24 mouse cellular contexts compared by ENCODE assay signal in genomic region chr16:21781895-21782294, GRCm38 (mm10). TPM values are rescaled to one million over a fixed set of nuclear protein-coding genes. Genes with fewer than 3 reads are reported as not detected.
"Had no signal": no experiment of that assay in that cellular context is flagged by ENCODE, and none has a peak within 500 bp of the region (broad histone marks: within the 10 kb centered on the region; RNA-seq: fewer than 3 reads in every experiment).

No protein-coding gene starts in this region.

- H3K4me1 ChIP-seq: hindbrain, embryonic 13.5 days; kidney, embryonic 15.5 days; limb, embryonic 13.5 days; limb, embryonic 15.5 days had no signal

- H3K4me3 ChIP-seq: heart, adult 2 months; heart, embryonic 13.5 days; heart, embryonic 15.5 days; hindbrain, embryonic 13.5 days; hindbrain, embryonic 15.5 days; kidney, embryonic 15.5 days; limb, embryonic 13.5 days; limb, embryonic 15.5 days had no signal

- DNase-seq: forebrain, postnatal 0 days; gastrocnemius, postnatal 14 days; gastrocnemius, postnatal 36 days; heart, adult 11 months; heart, adult 2 months; heart, postnatal 14 days; heart, postnatal 36 days; kidney, adult 11 months; kidney, postnatal 14 days; layer of hippocampus, adult 9-11 months; layer of hippocampus, postnatal 36 days; left cerebral cortex, postnatal 4 days had no signal

- ATAC-seq: forebrain, postnatal 0 days; hindbrain, postnatal 0 days had no signal

- H3K27ac ChIP-seq: heart, adult 2 months; heart, embryonic 13.5 days; heart, embryonic 15.5 days; hindbrain, embryonic 13.5 days; hindbrain, embryonic 15.5 days; hindbrain, postnatal 0 days; kidney, embryonic 15.5 days; kidney, postnatal 0 days; limb, embryonic 13.5 days; limb, embryonic 15.5 days; liver, embryonic 14.5 days had no signal

- H3K9me3 ChIP-seq: heart, embryonic 13.5 days; heart, embryonic 15.5 days; hindbrain, embryonic 13.5 days; hindbrain, embryonic 15.5 days; kidney, embryonic 15.5 days; limb, embryonic 13.5 days; limb, embryonic 15.5 days had no signal

- H3K27me3 ChIP-seq: heart, embryonic 13.5 days; heart, embryonic 15.5 days; hindbrain, embryonic 13.5 days; hindbrain, embryonic 15.5 days; kidney, embryonic 15.5 days; limb, embryonic 13.5 days; limb, embryonic 15.5 days had no signal

- H3K36me3 ChIP-seq: heart, embryonic 13.5 days; heart, embryonic 15.5 days; hindbrain, embryonic 13.5 days; hindbrain, embryonic 15.5 days; kidney, embryonic 15.5 days; limb, embryonic 13.5 days; limb, embryonic 15.5 days had no signal

- H3K9ac ChIP-seq: forebrain, postnatal 0 days; heart, embryonic 13.5 days; heart, embryonic 15.5 days; hindbrain, embryonic 13.5 days; hindbrain, embryonic 15.5 days; kidney, embryonic 15.5 days; limb, embryonic 13.5 days; limb, embryonic 15.5 days; liver, embryonic 14.5 days had no signal

- H3K4me2 ChIP-seq: heart, embryonic 11.5 days; heart, embryonic 13.5 days; heart, embryonic 15.5 days; hindbrain, embryonic 13.5 days; hindbrain, embryonic 15.5 days; kidney, embryonic 15.5 days; limb, embryonic 13.5 days; limb, embryonic 15.5 days had no signal

RNA-seq across cellular contexts. Expression of gene Map3k13, which starts 12.3 kb away (rescaled TPM):
- total RNA-seq: hematopoietic stem cell, adult 5-6 weeks had no signal
